Mouse (Mus musculus) gastrocnemius, postnatal 10 days (tissue): Measurements from ENCODE around the gene Zp2. TPM values are rescaled to one million over a fixed set of nuclear protein-coding genes. Genes with fewer than 3 reads are reported as not detected.
A peak's percentile ranks its signal among the peaks of the same experiment; 100 is the strongest.

Experiments used
- DNase-seq: peaks from one replicate; pipeline ENCODE4 v3.0.0; 2021; ENCODE audit warnings: mixed read lengths
- long read RNA-seq, 2 experiments: library from polyadenylated mRNA; stranded (forward); transcript quantifications; one replicate each; pipeline ENCODE4 v2.0.0; 2021
- total RNA-seq, 2 experiments: library from RNA; stranded (reverse); gene quantifications; 2 replicates each; pipeline ENCODE4 v1.2.3; 2021

Gene Zp2
- total RNA-seq, result under 1 TPM; 0.35 to 0.59 TPM
- long read RNA-seq, experiment 1, result 0 reads
- long read RNA-seq, experiment 2, result 0 reads

GRCm38 (mm10) chr7:120145191-120145590 lies at the start of gene Zp2:
Gene Zp2, minus strand, starts transcription at chr7:120145291.
- DNase-seq, result no peak

GRCm38 (mm10) chr7:120192816-120193215 lies 47.7 kb upstream of the Zp2 start:
- DNase-seq, result no peak

- no peak for DNase-seq
These were observed 47.1 kb upstream of the Zp2 start for GRCm38 (mm10) chr7:120192207-120192606.

- no peak for DNase-seq
These were observed 45.1 kb upstream of the Zp2 start for GRCm38 (mm10) chr7:120190150-120190665.

- no peak for DNase-seq
These were observed 44.5 kb upstream of the Zp2 start for GRCm38 (mm10) chr7:120189369-120190149.

GRCm38 (mm10) chr7:120188946-120189345 lies 43.9 kb upstream of the Zp2 start:
- DNase-seq, result no peak

- no peak for DNase-seq
These were observed 37.8 kb upstream of the Zp2 start for GRCm38 (mm10) chr7:120182891-120183290.

- DNase-seq, result no peak
These were observed 36.5 kb upstream of the Zp2 start for GRCm38 (mm10) chr7:120181401-120182230.

- no peak for DNase-seq
These were observed 35.5 kb upstream of the Zp2 start for GRCm38 (mm10) chr7:120180547-120180946.

GRCm38 (mm10) chr7:120178935-120179334 lies 33.8 kb upstream of the Zp2 start:
- DNase-seq, result no peak

- DNase-seq, result no peak
These were observed 32.5 kb upstream of the Zp2 start for GRCm38 (mm10) chr7:120177611-120178010.

GRCm38 (mm10) chr7:120174723-120175504 lies 29.8 kb upstream of the Zp2 start:
- DNase-seq, result no peak

- DNase-seq, result no peak
These were observed 28.6 kb upstream of the Zp2 start, which contains the start of gene Anks4b for GRCm38 (mm10) chr7:120173603-120174244. Gene Anks4b, plus strand, starts transcription at chr7:120173858.

GRCm38 (mm10) chr7:120172188-120172700 lies 27.2 kb upstream of the Zp2 start:
- no peak for DNase-seq

GRCm38 (mm10) chr7:120163581-120164251 lies 18.6 kb upstream of the Zp2 start:
- DNase-seq, result peak; percentile 6

- DNase-seq, result no peak
These were observed 13.1 kb upstream of the Zp2 start for GRCm38 (mm10) chr7:120158121-120158613.

GRCm38 (mm10) chr7:120157575-120158061 lies 12.5 kb upstream of the Zp2 start:
- DNase-seq, result no peak

GRCm38 (mm10) chr7:120156841-120157409 lies 11.8 kb upstream of the Zp2 start:
- DNase-seq, result no peak

GRCm38 (mm10) chr7:120150898-120151297 lies 5.8 kb upstream of the Zp2 start:
- no peak for DNase-seq

GRCm38 (mm10) chr7:120150257-120150656 lies 5.2 kb upstream of the Zp2 start:
- no peak for DNase-seq
